Mouse (Mus musculus) gastrocnemius, postnatal 10 days (tissue): ENCODE measurements around the gene Sema4f. TPM values are rescaled to one million over a fixed set of nuclear protein-coding genes. Genes with fewer than 3 reads are reported as not detected.

Experiments used
- DNase-seq: peaks from one replicate; pipeline ENCODE4 v3.0.0; 2021; ENCODE audit warnings: mixed read lengths
- long read RNA-seq, 2 experiments: library from polyadenylated mRNA; stranded (forward); transcript quantifications; one replicate each; pipeline ENCODE4 v2.0.0; 2021
- total RNA-seq, 2 experiments: library from RNA; stranded (reverse); gene quantifications; 2 replicates each; pipeline ENCODE4 v1.2.3; 2021

Sema4f gene
- total RNA-seq, result under 1 TPM; 0.47 to 0.49 TPM
- long read RNA-seq, experiment 1, full-length matches to known transcripts, result 1 of 1 reads
- long read RNA-seq, experiment 1, partial matches to known transcripts, result 0 of 1 reads
- long read RNA-seq, experiment 1, other reads (novel, unspliced or antisense), result 0 of 1 reads
- long read RNA-seq, experiment 2, partial matches to known transcripts, result 0 of 2 reads
- long read RNA-seq, experiment 2, other reads (novel, unspliced or antisense), result 0 of 2 reads

DNA sequence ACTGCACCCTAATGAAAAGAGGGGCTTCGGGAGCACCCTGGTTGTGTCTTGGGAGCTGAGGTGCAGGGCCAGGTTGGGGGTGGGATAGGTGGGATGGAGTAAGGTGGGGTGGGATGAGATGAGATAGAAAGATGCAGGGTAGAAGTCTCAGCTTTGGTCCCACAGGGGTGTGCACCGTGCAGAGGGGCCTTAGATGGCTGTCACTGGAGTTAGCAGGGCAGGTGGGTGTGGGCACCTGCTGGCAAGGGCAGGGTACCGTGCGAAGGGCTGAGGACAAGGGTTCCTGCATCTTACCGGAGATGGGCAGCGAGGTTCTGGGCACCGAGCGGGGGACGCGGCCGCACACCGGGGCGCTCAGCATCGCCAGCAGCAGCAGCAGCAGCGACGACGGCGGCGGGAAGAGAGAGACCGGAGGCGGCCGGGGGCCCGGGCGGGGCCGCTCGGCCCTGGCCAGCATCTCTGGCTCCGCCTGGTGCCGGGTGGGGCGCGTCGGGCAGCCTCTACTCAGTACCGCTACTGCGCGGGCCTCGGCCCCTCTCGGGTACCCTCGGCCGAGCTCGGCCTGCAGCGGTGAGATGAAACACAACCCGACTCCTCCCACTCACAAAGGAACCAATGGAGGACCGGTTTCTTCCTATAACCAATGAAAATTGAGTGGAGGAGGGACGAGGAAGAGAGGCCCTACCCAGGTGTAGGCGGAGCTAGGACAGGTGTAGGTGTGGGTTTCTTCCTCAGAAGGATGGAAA is at the start of gene Sema4f:
Gene Sema4f (minus strand): TSS at position 603 of the 746 bp plus-strand sequence.
- DNase-seq, result peak; percentile 22

DNA sequence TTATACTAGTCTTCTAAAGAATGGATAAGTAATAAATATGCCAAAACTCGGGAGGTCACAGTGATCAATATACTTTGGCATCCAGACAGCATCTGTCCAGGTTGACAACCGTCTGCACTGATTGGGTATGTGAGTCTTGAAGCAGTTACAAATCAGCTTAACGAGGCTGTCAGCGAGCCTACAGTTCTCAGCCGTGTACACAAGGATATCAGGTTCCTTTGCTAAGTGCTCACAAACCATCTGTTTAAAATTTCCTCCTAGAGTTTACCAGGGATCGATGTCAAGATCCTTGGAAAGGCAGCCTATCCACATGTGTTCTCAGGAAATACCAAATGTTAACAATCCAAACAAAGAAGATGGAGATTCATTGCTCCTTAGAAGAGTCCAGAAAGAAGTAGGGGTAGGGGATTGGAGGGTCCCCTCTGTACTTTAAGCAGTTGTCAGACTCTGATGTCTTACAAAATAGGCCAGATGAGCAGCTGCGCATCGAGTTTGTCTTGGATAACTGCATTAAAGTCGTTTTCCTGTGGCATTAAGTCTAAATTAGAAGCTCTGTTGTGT is 47.9 kb upstream of the Sema4f start:
- DNase-seq, result no peak

DNA sequence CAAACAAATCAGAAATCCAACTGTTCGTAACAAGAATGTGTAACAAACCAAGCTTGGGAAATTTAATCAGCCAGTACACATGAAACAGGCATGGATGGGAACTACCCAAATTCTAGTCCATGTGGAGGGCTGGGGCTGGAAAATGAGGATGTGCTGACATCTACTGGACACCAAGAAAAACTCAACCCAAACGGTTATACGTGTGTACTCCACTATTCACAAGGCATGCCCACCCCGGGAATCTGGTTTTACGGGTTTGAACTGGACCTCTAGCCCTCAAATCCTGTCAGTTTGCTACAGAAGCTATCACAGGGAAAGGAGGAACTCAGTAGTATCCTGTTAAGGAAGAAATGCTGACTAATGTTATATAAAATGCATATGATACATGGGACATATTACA is 31.5 kb upstream of the Sema4f start:
- peak; percentile 25 for DNase-seq

DNA sequence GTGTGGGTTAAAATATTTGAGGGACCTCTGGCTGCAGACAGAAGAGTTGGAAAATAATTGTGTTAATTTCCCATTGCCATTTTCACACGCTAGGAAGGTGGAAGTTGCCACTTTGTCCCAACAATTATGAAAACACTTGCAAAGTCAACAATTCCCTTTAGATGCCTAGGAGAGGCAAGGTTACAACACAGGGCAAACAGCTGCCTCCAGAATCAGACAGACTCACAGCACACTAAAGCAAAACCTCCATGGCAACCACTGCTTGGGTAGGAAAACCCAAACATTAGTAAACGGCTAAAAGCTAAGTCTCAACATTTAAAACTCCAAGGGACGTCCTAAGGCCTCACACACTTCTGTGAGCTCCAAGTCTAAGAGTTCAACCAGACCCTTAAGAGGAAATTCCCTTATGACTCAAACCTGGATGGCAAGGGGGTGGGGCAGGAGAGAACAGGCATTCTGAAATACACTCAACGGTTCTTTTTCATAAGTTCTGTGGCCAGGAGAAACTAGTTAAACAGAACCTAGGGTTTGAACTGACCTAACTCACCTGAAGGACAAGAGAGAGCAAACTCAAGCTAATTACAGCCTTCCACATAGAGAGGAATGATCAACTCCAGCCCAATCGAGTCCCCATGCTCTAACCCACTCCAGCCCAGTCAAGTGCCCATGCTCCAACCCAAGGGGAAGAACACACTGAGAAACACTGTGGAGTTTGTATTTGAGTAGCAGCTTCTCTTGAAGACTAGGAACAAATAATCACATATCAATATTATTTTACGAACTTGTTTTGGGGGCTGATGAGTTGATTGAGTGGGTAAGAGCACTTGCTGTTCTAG is 29.9 kb upstream of the Sema4f start:
- DNase-seq, result no peak

DNA sequence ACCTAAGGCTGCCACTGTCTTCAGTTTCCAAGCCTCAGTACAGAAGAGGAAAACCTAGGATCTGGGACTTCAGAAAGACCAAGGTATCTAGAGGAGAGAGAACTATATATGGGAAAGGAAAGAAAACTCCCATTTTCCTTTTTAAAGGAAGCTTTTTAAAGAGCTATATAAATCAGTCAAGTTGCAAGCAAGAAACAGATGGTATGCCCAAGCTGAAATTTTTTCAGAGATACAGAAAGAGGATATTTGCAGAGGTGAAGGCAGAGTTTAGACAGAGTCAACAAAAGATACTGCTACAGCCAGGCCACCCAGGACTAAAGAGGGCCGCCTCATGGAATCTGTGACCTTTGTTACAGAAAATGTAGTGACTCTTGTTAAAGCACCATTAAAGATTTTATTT is 22.1 kb upstream of the Sema4f start:
- DNase-seq, result no peak

DNA sequence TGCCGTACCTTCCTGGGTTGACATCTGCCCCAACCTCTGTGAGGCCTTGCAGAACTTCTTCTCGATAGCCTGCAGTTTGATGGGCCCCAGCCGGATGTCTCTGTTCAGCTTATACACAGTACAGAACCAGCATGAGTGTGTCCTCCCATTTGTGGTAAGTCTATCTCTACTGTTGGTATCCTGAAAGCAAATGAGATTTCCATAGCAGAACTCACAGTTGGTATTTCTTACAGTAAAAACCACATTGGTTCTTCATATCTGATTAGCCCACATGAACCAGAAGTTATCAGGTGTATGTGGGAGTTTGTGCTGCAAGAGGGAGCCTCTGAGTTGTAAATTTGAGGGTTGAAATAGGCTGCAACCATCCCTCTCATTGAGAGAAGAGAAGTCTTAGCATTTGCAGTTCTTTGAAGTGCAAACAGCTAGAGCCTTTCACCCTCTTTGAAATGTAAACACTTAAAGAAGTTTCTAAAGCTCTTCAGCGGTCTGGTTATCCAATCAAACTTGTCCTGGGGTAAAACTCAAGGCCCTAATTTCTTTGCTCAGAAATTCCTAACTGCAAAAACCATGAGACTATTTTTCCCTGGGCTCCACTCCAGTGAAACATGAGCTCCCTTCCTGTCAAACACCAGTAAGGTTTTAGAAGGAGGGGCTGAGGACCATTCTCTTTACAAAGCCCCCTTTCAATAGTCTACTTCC is 17.1 kb upstream of the Sema4f start:
- DNase-seq, result no peak

DNA sequence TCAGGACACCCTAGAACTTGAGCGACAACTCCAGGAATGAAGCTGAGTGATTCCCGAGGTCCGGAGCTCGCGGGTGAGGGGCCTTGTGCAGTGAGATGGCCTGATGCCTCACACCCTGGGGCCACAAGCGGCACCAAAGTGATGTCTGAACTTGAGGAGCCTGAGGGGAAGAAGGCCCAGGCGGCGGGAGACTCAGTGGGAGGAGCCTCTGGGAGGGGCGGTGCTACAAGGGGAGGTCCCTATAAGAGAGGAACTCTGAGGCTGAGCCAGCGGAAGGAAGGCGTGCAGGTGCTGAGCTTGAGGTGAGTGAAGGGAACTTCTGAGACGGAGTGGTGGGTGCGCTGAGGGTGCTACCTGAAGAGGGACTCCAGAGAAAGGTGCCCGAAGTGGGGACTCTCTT is 7.1 kb upstream of the Sema4f start, which contains the start of gene M1ap:
Gene M1ap (plus strand): TSS at position 252 of the 400 bp plus-strand sequence.
- DNase-seq, result no peak

DNA sequence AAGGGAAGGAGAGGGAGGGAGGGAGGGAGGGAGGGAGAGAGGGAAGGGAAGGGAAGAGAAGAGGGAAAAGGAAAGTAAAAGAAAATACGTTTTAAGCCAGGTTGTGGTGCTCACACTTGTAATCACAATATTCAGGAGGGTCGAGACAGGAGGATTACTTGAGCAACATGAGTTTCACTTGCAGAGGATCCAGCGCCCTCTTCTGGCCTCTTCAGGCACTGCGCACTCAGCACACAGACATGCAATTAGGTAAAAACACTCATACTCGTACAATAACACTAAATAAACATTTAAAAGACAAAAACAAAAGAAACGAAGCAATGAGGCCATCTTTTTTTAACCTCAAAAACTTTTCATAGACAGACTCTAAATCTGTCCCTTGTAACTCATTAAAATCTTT is 6.2 kb upstream of the Sema4f start:
- DNase-seq, result peak; percentile 16

DNA sequence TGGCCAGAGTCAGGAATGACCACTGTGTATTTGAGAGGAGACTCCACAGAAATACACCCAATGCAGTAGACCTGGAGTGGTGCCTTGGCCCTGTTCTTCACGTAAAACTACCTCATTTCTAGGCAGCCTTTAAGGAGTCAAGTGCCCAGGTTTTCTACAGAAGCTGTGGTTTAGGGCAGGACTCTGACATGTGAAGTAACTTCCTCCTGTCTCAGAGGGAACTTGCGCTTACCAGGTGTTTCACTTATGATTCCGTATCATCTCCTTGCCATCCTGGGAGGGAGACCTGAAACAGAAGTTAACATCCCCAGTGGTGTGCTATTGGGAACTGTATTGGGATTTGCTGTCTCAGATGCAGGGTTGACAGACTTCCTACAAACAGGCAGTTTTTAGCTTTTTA is 1.2 kb upstream of the Sema4f start:
- no peak for DNase-seq

DNA sequence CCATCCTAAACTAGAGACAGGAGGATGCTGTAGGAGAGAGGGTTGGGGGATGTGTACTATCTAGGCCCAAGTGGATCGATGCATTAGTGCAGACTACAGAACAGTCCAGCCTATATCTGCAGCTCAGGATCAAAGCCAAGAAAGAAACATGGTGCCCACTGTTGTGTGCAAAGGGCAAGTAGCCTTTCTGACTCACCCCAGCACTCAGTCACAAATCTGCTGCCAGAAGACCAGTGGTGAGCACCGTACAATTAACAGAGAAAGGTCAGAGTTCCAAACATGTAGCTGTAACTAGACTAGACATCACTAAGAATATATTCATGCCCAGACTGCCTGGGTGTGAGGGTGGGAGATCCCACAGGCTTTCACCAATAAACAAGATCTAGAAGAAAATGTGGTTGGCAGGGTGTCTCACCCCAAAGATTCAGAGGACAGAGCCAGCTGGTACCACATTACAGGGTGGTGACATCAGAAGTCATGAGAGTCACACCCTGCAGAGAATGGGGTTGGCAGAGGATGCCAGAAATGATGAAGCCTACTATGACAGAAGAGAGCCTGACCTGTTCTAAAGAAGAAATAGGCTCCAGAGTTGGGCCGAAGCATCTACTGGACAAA is 4.8 kb downstream of the Sema4f start:
- no peak for DNase-seq

DNA sequence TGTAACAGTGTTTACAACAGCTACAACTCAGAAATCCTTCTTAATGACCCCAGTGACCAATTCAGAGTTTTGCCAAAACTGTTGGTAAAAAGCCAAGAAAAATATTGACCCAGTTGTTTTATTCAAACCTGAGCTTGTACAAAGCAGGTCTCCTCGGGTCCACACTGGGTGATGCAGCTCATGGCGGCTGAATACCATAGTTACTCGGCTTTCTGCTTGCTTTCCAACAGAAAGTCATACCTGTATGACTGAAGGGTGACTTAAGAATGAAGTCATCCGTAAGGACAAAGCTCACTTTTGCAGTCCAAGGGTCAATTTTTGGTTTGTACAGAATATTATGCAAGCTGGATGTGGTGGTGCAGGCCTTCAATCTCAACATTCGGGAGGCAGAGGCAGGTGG is 12.0 kb downstream of the Sema4f start:
- DNase-seq, result no peak

DNA sequence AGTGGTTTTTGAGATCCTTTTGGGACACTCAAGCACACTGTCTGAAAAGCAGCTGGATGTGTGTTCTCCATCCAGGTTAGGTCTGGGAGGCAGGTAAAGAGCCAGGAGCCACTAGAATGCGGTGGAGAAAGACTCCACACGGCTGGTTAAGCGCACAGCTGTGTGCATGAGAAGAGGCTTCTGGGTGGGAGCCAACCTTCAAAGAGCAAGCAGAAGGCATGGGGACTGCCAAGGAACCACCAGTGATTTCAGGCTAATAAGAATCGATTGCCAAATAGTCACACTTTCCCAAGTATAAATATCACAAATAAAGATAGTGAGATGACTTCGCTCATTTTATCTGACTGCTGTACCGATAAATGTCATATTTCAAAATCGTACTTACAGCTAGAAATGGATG is 13.0 kb downstream of the Sema4f start:
- no peak for DNase-seq

DNA sequence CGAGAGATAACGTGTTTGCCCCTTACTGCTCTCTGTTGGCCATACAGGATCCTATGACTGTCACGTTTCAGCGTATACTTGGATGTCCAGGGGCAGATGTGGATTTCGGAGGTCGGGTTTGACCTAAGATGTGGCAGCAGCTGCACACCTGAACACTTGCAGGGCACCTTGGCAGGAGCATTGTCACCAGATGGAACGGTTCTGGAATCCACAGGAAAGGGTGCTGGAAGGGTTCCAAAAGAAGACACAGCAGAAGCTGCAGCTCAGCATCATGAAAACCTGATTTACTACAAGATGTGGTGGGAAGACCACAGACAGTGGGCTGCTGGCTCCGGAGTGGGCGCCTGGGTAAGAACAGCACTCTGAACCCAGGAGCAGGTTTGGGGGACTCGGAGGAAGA is 13.5 kb downstream of the Sema4f start:
- DNase-seq, result no peak

DNA sequence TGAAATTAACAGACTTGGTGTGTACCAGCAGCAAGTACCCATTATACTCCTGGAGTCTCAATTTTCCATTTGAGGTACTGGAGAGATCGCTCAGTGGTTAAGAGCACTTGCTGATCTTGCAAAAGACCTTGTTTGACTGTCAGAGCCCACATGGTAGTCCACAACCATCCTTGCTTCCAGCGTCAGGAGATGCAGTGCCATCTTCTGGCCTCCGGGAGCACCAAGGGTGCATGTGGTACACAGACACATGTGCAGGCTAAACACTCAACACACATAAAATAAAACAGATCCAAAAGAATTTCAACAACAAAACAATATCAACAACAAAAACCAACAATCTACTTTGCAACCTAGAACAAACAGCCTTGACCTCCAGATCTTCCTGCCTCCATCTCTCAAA is 14.6 kb downstream of the Sema4f start:
- no peak for DNase-seq

DNA sequence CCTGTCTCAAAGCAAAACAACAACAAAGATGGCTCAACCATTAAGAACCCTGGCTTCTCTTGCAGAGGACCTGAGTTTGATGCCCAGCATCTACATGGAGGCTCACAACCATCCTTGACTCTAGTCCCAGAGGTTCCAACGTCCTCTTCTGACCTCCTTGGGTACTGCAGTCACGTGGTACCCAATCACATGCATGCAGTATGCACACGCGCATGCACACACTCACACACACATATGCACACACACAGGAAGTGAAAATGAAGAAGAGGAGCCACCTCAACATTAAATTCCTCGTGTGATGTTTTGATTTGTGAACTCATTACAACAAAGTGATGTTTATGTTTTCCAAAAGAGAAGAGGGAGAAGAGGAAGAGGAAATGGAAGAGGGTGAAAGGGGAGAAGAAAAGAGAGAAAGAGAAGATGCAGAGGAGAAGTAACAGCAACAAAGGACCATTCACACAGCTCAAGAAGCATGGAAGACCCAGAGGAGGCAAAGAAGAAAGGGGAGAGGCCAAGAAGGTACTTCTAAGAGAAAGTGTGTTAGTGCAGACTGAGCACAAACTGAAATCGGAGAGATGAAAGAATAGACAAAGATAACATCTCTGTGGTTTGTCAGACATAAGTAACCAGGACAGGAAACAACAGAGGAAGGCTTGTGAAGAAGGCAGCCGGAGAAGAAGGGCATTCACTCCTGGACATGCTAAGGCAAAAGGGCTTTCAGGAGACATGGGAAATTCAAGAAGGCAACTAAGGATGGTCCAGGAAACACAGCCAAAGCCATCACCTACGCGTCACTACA is 17.9 kb downstream of the Sema4f start:
- DNase-seq, result no peak

DNA sequence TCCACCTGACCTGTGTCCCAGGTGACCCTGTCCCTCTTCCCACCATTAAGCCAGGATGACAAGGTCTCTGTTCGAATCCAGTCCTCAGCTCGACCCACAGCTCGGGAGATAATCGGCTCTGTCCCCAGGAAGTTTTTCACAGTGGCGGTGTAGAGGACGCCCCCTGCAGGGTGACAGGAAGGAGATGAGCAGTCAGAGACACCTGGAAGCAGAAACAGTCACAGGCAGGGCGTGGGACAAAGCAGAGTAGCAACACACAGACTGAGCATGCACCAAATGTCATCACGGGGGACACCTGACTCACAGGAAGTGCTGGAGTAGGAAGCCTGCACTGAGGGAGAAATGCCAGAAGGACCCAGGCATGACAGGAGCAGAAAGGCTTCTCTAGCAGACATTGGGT is 20.0 kb downstream of the Sema4f start:
- DNase-seq, result no peak

DNA sequence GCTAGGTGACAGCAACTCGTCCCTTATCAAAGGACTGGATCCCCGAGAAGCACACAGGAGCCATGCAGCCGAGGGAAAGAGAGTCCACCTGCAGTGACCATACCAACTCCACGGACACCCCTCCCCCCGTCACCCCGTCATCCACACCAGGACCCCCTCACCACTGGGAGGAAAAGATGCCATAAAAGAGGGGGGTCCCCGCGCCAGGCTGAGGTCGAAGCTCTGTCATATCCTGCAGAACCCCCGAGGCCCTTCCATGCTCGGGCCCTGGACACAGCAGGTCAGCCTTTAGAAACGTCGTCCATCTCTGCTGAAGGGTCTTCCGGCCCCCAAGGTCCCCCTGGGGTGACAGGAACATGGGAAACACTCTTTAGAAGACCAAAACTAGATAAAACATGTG is 21.2 kb downstream of the Sema4f start:
- no peak for DNase-seq

DNA sequence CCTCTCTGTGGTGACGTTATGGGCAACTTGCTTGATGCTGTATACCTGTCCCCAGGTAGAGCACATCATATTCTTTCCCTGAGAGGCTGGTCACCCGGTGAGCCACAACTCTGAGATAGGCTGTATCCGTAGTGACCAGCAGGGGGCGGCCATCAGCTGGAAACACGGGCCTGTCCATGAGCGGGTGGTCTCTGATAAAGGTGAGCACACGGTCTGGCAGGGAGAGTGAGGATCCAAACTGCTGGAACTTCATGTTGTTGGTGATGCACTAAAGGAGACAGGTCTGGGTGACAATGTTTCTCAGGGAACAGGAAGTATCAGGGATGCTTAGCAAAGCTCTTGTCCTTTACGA is 21.8 kb downstream of the Sema4f start:
- peak; percentile 63 for DNase-seq

DNA sequence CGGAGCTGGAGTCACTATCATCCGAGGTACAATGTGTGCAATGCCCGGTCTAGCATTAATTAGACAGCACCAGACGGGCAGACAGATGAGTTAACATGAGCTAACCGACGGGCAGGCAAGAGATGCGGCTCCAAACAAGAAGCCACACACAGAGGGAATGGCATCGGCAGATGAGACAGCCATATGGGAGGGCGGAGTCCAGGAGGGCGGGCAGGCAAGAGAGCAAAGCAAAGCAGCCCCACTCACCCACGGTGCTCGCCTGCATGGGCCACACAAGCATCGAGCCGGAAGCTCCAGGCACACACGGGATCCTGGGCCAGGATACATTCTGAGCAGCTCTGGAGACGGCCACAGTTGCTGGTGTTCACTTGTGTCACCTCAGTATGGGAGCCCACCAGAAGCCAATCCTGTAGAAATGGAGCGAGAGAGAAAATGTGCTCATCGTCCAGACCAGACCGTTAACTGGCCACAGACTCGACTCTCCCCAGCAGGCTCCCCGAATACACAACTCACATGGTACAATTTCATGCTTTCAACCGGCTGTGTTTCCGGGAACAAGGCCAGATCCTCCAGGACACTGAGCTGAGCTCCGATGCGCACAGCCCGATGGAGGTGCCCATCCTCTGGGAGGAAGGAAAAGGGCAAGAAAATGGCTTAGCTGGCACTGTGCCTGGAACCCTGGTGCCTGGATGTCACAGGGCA is 22.3 kb downstream of the Sema4f start:
- DNase-seq, result peak; percentile 24

DNA sequence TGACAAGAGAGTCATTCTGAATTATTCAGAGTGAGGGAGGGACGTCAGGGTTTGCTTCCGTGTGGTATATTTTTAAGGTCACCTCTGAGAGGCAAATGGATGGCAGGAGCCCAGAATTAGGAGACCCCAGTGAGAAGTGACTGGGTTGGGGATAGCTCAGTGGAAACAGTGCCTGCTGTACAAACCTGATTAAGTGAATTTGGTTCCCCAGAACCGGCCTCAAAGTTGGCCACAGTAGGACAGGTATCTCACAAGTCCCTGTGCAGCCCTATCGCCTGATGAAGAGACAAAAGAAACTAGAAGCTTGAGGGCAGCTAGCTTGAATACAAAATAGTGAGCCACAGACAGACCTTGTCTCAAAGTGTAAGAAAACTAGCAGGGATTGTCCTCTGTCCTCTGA is 23.1 kb downstream of the Sema4f start:
- DNase-seq, result no peak
